Mouse (Mus musculus) megakaryocyte, embryonic 14.5 days (primary cell): ENCODE data around the gene Tmem208.

Experiments
- FLI1 ChIP-seq: IDR thresholded peaks from 2 replicates; pipeline ENCODE4 v1.6.1; 2012; ENCODE audit warnings: low read length, inconsistent platforms, mixed read lengths
- GATA1 ChIP-seq: IDR thresholded peaks from 3 replicates; pipeline ENCODE4 v1.6.1; 2012; ENCODE audit warnings: mixed read lengths, low read length, inconsistent platforms, borderline replicate concordance

DNA sequence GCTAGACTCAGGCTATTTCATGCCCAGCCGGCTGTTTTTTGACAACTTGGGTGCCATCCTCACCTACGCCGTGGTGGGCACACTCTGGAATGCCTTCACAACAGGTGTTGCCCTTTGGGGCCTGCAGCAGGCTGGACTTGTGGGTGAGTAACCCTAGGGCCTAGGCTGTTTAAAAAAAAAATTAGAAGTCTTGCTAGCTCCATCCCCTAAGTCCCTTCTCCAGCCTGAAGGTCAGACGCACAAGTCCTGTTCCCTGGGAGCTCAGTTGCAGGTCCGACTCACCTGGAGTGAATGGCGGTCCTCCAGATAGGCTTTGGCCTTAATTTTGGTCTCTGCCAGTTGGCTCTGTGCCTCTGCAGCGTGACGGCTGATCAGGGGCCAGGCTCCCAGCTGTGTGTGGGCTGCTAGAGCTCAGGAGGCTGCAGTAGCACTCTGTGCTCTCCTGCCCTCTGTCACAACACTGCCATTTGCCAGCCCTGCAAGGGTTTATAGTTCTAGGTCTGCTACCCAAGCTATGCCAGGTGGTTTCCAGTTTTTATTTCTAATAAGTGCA is 27.5 kb downstream of the Tmem208 start:
- TF ChIP-seq GATA1 (no peak), FLI1 (no peak)
